Mouse (Mus musculus) adrenal gland, adult 2 months (tissue): ENCODE data around the gene Cnpy1. TPM values are rescaled to one million over a fixed set of nuclear protein-coding genes. Genes with fewer than 3 reads are reported as not detected.

Experiments used
- DNase-seq: peaks from one replicate; pipeline ENCODE4 v3.0.0; 2021
- polyA plus RNA-seq: library from polyadenylated mRNA; depleted of rRNA; stranded (reverse); fragments of >200 nt; gene quantifications from 2 replicates; pipeline ENCODE4 v1.2.3, GENCODE M21; 2012
- total RNA-seq, 2 experiments: library from RNA; stranded (reverse); gene quantifications; 2 replicates each; pipeline ENCODE4 v1.2.3; 2021

The Cnpy1 gene
- total and polyA plus RNA-seq, 3 experiments: not detected

DNA sequence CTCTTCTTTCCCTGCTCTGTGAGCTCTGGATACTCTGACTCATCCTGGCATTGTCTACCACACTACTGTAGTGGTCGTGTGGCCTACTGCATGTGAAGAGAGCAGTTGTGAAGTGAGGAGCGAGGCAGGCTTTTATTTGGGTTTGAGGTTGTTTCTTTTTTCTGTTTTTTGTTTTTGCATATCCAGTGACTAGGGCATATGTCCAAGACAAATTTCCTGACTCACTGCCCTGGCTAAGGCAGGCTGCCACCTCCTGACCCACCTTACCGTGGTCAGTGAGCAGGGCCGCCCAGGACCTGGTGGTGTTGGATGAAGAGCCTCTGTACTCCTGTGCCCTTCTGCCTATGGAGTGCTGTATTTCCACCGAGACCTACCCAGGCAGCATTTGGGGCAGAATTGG, 5.8 kb downstream of the Cnpy1 start:
- no peak for DNase-seq

DNA sequence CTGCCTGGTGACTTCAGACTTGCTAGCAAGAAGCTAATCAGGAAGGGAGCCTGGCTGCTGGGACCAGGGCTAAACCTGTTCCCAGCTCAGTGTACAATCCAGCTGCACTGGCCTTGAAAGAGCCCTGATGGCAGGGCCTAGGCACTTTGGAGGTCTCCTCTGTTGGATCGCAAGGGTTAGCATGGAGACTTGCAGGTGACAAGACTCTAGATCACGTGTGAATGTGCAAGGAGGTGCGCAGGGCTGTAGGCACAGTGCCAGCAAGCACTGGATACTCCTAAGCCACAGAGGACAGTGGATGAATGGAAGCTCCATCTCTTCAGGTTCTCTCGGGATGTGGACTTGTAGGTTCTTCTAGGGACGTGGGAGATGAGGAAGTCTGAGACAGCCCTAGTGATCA, 6.7 kb downstream of the Cnpy1 start:
- no peak for DNase-seq

DNA sequence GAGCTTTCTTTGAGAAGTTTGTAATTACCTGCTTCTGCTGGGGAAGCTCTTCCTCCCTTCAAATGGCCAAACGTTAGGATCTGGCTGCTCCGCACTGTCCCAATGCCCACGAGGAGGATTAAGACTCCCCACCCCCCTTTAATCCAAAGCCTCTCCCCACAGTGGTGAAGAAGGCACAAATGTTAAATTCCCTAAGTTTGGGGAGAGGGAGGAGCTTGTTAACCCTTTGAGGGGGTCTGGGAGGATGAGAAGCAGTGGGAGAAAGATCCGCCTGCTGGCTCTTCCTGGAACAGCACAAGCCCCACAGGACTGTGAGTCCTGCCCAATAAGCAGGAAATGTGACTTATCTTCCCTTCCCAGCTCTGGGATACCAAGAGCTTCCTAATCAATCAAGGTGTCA, 7.5 kb downstream of the Cnpy1 start:
- DNase-seq: no peak

GRCm38 (mm10) chr5:28237715-28238114, 7.9 kb downstream of the Cnpy1 start:
- DNase-seq: no peak

- DNase-seq: no peak
Observed at GRCm38 (mm10) chr5:28237055-28237454, 8.6 kb downstream of the Cnpy1 start.

- DNase-seq: no peak
Observed at GRCm38 (mm10) chr5:28236098-28236497, 9.5 kb downstream of the Cnpy1 start.

DNA sequence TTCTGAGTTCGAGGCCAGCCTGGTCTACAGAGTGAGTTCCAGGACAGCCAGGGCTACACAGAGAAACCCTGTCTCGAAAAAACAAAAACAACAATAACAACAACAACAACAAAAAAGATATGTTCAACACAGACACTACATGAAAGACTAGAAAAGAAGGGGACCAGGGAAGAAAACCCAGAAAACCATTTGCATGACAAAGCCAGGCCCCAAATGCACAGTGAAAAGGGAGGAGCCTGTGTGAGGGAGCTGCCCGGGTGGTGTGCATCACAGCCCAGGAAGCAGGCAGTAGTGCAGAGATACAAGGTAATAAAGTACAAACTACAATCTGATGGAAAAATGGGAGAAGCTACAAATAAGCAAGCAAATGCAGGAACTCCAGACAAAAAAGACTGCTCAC, 13.5 kb downstream of the Cnpy1 start:
- no peak for DNase-seq

GRCm38 (mm10) chr5:28219596-28219995, 26.0 kb downstream of the Cnpy1 start:
- no peak for DNase-seq

DNA sequence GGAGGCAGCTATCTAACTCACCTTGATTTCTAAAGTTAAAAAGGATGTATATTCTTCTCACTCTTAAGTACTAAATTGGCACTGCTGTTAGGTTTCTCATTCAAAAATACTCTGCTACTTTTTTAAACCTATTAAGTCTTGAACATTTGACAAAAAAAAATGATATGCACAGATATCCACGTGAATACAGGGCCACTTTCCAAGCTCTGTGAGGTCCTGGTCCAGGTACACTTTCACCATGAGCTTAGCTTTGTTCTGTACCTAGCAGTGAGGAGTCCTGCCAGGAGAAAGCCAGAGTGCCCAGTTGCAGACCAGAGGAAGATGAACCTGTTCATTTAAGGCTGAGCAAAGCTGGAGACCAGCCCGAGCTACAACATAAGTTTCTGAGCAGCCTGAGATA, 32.2 kb downstream of the Cnpy1 start:
- no peak for DNase-seq

DNA sequence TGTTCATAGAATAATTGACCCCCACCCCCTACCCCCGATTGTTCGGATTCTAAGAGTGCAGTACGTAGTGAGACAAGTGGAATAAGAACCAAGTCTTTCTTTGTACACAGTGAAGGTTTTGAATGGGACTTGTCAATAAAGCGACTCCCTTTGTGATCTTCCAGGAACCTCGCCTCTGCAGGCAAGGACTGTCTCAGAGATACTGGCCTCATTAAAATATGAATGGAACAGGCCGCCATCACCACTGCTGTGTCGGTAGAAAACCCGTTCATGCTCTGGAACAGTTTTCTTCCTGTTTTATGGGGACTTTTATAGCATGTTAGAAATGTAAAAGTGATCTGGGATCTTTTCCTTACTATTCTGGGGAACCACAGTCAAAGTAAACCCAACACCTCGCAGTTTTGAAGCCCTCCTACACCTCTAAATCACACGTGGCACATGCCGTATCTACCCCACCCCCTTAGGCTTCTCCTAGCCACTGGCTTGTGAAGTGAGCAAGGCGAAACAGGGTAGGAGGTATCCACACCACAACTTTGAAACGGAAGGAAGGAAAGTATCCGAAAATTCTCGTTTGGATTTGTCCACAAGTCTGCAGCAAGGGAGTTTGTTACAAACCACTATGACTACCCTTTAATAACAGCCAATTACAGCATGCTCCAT, 33.8 kb downstream of the Cnpy1 start:
- DNase-seq: no peak

DNA sequence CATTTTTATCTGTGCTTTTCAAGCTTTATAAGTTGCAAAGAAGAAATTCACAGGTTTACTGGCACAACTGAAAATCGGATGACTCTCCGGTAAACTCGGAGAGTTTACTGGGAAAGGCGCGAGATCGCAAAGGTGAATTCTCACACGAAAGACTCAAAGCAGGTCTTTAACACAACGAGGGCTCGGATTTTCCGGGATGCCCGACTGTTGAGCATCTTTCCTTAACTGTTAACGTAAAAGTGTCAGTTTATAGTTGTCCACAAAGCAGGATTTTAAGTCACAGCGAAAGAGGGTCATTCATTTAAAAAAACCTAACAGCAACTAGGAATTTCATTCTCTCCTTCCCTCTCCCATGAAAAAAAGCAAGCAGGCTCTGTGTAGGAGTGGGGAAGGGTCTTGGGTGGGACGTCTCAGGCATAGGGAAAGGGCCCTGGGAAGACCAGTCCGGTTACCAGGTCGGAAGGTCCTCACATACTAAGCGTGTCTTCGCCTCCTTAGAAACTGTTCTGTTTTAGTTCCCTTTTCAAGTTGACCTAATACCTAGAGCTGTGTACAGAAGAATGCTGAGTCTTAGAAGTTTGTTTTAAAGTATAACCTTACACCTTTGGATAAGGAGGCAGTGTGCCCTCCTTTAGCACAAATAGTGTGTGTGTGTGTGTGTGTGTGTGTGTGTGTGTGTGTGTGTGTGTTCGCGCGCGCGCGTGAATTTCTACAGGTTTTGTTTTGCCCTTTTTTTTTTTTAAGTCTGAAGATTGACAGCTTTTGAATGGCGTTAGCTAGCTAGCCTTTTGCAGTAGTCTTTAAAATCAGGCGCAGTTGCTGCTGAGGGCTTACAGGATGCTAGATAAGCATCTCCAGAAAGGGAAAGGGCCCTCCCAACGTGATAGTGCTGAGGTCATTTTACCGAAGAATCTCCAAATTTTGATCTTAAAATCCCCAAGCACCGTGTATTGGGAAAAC, 34.7 kb downstream of the Cnpy1 start:
- no peak for DNase-seq

DNA sequence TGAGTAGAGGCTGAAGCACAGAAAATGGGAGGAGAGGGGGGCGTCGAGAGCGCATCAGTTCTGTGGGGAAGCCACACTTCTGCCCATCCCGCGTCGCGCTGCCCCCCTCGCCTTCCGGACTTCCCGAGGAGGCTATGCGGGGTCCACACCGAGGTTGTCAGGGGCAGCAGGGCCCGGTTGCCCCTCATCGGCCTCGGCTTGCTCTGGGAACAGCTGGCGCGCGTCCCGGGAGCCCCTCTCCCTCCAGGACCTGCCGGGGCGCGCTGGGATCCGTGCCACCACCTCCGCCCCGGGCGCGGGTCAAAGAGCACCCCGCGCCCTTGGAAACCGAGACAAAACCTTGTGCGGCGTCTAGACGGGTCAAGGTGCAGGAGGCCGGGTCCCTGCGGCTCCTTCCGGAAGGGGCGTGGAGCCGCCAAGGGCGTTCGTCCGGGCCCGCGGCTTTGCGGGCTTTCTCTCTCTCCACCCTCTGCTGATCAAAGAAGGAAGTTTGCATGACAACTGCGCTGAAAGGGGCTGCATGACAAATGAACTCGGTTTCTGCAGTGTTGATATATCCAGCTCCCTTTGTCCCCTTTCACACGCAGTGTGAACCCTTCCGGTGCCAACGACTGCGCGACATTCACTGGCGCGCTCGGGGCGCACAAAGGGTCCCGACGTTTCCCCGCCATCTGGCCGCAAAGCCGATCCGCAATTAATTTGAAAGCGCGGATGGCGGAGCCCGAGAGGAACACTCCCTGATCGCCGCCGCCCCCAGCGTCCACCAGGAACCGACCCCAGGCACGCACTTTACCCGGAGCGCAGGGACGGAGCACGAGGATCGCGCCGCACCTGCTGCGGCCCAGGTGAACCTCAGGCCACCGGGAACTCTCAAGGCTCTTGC, 35.8 kb downstream of the Cnpy1 start:
- no peak for DNase-seq

DNA sequence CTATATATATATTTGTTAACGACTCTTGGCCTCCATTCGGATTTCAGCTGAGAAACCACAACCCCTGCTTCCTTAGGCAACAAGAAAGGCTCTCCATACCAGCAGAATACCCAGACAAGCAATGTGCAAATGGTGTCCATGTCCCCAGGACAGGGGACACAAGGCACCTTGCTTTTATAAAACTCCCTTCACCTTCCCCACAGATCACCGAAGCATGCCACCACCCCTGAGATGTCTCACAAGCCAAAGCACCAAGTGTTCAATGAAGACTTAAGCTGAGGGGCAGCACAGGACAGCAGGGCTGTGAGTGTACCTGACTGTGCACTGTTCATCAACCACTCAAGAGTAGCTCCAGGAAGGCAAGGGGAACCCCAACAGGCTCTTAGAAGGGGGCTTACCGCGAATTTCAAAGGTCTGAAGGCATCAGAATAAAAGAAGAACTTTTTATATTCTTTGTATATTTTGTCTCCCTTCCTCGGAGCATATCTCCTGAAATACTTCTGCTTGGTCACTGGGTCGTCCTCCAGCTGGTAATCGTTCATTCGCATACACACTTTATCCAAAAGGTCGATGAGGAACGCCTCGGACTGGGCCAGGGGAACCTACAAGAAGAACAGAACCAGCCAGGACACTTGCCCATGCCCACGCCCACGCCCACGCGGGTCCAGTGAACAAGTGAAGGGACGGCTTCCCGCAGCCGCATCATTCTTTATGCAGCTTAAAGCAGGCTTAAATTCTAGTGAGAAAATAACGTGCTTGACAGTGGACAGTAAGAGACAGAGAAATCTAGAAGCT, 36.7 kb downstream of the Cnpy1 start:
- no peak for DNase-seq

DNA sequence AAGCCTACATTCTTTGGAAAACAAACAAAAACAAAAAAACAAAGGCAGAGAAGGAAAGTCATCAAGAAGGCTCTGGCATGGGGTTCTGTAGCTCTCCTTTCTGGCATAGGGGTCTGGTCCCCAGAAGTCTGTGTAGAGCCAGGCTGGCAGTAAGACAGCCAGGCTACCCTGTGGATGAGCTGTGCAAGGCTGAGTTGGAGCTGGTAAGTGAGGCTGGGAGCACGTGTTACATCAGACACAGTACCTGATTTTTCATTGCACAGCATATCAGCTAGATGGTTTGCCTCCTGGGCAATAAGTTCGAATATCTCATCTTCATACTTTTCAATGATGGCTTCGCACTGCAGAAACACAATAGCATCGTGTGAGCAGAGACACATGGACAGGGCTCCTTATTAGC, 38.6 kb downstream of the Cnpy1 start:
- no peak for DNase-seq

DNA sequence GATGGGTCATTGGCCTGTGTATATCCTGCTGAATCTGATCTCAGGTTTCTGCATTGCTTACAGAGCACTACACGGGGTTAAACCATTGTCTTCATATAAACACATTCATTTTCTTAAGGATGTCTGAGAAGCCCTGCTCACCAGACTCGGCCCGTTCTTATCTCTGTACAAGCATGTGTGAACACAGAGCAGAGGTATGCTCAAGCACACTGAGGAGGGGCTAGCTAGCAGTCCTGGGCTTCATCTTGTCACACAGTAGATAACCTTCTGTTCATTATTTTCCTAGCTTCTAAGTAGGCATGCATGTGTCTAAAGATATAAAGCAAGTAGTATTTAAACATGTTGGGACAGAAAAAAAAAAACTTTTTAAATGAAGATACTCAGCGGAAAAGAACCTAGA, 39.2 kb downstream of the Cnpy1 start:
- no peak for DNase-seq

- DNase-seq: no peak
Observed at GRCm38 (mm10) chr5:28204678-28205077, 40.9 kb downstream of the Cnpy1 start.

DNA sequence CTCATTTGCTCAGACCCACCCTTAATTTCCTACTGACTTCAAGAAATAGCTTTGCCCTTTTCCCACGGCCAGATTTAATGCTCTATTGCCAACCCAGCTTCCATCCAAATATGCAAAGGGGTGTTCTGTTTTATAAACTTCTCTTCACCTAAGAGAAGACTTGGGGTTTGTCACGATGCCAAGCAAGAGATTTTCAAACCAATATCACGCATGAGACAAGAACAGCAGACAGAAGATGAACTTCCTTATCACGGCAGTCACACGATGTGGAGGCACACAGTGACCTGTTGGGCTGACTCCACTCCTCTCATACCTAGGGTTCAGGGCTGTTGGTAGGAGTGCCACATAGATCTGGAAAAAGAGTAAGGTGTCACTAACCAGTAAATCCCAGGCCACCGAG, 42.5 kb downstream of the Cnpy1 start:
- DNase-seq: no peak

- no peak for DNase-seq
Observed at GRCm38 (mm10) chr5:28199089-28199873, 46.3 kb downstream of the Cnpy1 start.

- no peak for DNase-seq
Observed at GRCm38 (mm10) chr5:28195473-28195872, 50.1 kb downstream of the Cnpy1 start.

DNA sequence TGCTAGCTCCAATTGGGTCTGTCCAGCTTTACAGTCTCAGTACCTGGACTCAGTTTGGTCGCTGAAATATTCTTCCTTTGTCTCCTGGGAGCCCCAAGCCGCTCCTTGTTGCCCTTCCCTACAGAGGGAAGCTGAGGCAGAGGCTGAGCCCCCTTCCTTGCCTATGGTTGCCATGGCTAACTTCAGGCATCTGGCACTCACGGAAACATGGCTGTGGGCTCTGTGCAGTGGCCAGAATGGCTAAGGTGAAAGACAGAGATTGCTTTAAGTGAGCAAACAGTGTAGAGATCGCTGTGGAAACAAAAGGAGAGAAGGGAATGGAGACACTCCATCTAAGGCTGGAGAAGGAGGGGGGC, 53.5 kb downstream of the Cnpy1 start:
- DNase-seq: no peak
